Mouse (Mus musculus) cortical plate, adult 2 months (tissue): Measurements from ENCODE around the gene Hsd11b1. TPM values are rescaled to one million over a fixed set of nuclear protein-coding genes. Genes with fewer than 3 reads are reported as not detected.
A peak's percentile ranks its signal among the peaks of the same experiment; 100 is the strongest.

Source experiments
- H3K27ac ChIP-seq: fragments of 200-500 bp; 2 replicates; pipeline ENCODE4 v1.5.1; 2012; ENCODE audit warnings: low read length, control low read depth, inconsistent platforms; ENCODE audit not compliant: insufficient read depth
- H3K4me1 ChIP-seq: fragments of 200-500 bp; 2 replicates; pipeline ENCODE4 v1.6.1; 2011; ENCODE audit warnings: low read length; ENCODE audit not compliant: control insufficient read depth, insufficient read depth
- H3K4me3 ChIP-seq: fragments of 200-500 bp; 2 replicates; pipeline ENCODE4 v1.5.1; 2011; ENCODE audit warnings: mild to moderate bottlenecking, low read length, control low read depth; ENCODE audit not compliant: insufficient read depth
- CTCF ChIP-seq: fragments of 200-500 bp; IDR thresholded peaks from 2 replicates; pipeline ENCODE4 v1.5.1; 2011; ENCODE audit warnings: mild to moderate bottlenecking, control low read depth, low read length; ENCODE audit not compliant: insufficient read depth; ENCODE audit errors: extremely low read depth
- POLR2A ChIP-seq: fragments of 200-500 bp; IDR thresholded peaks from 2 replicates; pipeline ENCODE4 v1.6.1; 2011; ENCODE audit warnings: mild to moderate bottlenecking, low read length, control low read depth; ENCODE audit not compliant: insufficient read depth; ENCODE audit errors: extremely low read depth
- polyA plus RNA-seq: library from polyadenylated mRNA; depleted of rRNA; stranded (reverse); fragments of >200 nt; gene quantifications from 2 replicates; pipeline ENCODE4 v1.2.3, GENCODE M21; 2012; rRNA removed

The Hsd11b1 gene
- polyA plus RNA-seq, 1 experiment, result 39.5 TPM

GRCm38 (mm10) chr1:193191675-193192283, 72.1 kb downstream of the Hsd11b1 start:
- Histone ChIP-seq H3K4me1 (no peaks in the 10 kb centered on the region), H3K27ac (no peak overlapping the region), H3K4me3 (no peak overlapping the region)
- TF ChIP-seq CTCF, result no peak
- no peak for TF ChIP-seq POLR2A

- peak overlapping the region; percentile 13; the same call in 1 of the 2 replicates for H3K27ac ChIP-seq
- no peaks in the 10 kb centered on the region for H3K4me1 ChIP-seq
- no peak overlapping the region for H3K4me3 ChIP-seq
- no peak for TF ChIP-seq POLR2A
- no peak for TF ChIP-seq CTCF
Measured at GRCm38 (mm10) chr1:193189771-193190170, 74.1 kb downstream of the Hsd11b1 start.

GRCm38 (mm10) chr1:193189151-193189621, 74.7 kb downstream of the Hsd11b1 start:
- TF ChIP-seq CTCF (no peak), POLR2A (no peak)

GRCm38 (mm10) chr1:193188257-193188656, 75.6 kb downstream of the Hsd11b1 start:
- Histone ChIP-seq H3K4me1 (no peaks in the 10 kb centered on the region), H3K4me3 (no peak overlapping the region), H3K27ac (peak overlapping the region; percentile 13; the same call in 1 of the 2 replicates)
- TF ChIP-seq CTCF (no peak), POLR2A (no peak)

More at GRCm38 (mm10) chr1:193189151-193189621, 74.7 kb downstream of the Hsd11b1 start:
- Histone ChIP-seq H3K4me1 (no peaks in the 10 kb centered on the region), H3K27ac (peak overlapping the region; percentile 13), H3K4me3 (no peak overlapping the region)

- Histone ChIP-seq H3K4me3 (no peak overlapping the region), H3K27ac (no peak overlapping the region), H3K4me1 (no peaks in the 10 kb centered on the region)
- TF ChIP-seq CTCF (no peak), POLR2A (no peak)
Measured at GRCm38 (mm10) chr1:193181104-193181503, 82.8 kb downstream of the Hsd11b1 start.

GRCm38 (mm10) chr1:193174143-193174733, 89.6 kb downstream of the Hsd11b1 start:
- Histone ChIP-seq H3K27ac (no peak overlapping the region), H3K4me3 (peak overlapping the region; percentile 75; the same call in 1 of the 2 replicates), H3K4me1 (peaks cover 3% of the 10 kb centered on the region; the same call in 1 of the 2 replicates)
- no peak for TF ChIP-seq CTCF

- Histone ChIP-seq H3K27ac (peak overlapping the region; percentile 30), H3K4me1 (peaks cover 3% of the 10 kb centered on the region; the same call in 1 of the 2 replicates), H3K4me3 (peak overlapping the region; percentile 75)
- no peak for TF ChIP-seq POLR2A
- TF ChIP-seq CTCF, result no peak
Measured at GRCm38 (mm10) chr1:193173810-193174129, 90.1 kb downstream of the Hsd11b1 start.

- Histone ChIP-seq H3K4me3 (peak overlapping the region; percentile 75), H3K27ac (peak overlapping the region; percentile 40), H3K4me1 (peaks cover 3% of the 10 kb centered on the region; the same call in 1 of the 2 replicates)
- TF ChIP-seq POLR2A (peak; percentile 92), CTCF (no peak)
Measured at GRCm38 (mm10) chr1:193172991-193173809, 90.7 kb downstream of the Hsd11b1 start.

Other genes starting within 250 kb of the Hsd11b1 start
- gene Syt14, start 228.3 kb downstream of the Hsd11b1 start, polyA plus RNA-seq, result 5.8 and 6.5 TPM in 2 replicates
- gene Diexf, start 133.8 kb downstream of the Hsd11b1 start, polyA plus RNA-seq, result 22.1 and 22.7 TPM in 2 replicates
- 0.71 and 0.83 TPM in 2 replicates for gene Irf6, start 111.0 kb downstream of the Hsd11b1 start, polyA plus RNA-seq
- gene A130010J15Rik, start 96.0 kb downstream of the Hsd11b1 start, polyA plus RNA-seq, result 3.7 and 4.0 TPM in 2 replicates
- 1.6 and 2.4 TPM in 2 replicates for gene Traf3ip3, start 62.4 kb downstream of the Hsd11b1 start, polyA plus RNA-seq
- 0.79 and 2.4 TPM in 2 replicates for gene Lamb3, start 56.4 kb downstream of the Hsd11b1 start, polyA plus RNA-seq
- gene G0s2, start 9.1 kb upstream of the Hsd11b1 start, polyA plus RNA-seq, result 20.8 and 22.6 TPM in 2 replicates
- gene Camk1g, start 106.2 kb upstream of the Hsd11b1 start, polyA plus RNA-seq, result 34.4 and 34.5 TPM in 2 replicates